Mouse (Mus musculus) kidney, adult 2 months (tissue): ENCODE measurements around the gene Kidins220.

Experiments used
- CTCF ChIP-seq: fragments of 200-500 bp; conservative IDR thresholded peaks from 2 replicates; pipeline ENCODE4 v1.5.1; 2011; ENCODE audit warnings: low read depth, mild to moderate bottlenecking, control low read depth, low read length, moderate library complexity, mixed read lengths; ENCODE audit not compliant: insufficient read depth, insufficient read length
- POLR2A ChIP-seq: fragments of 200-500 bp; IDR thresholded peaks from one replicate; pipeline ENCODE4 v1.6.1; 2011; ENCODE audit warnings: low read depth, low read length, control low read depth

GRCm38 (mm10) chr12:25094621-25095521, 120.1 kb downstream of the Kidins220 start:
- TF ChIP-seq CTCF = 0 out of 2 replicates have a peak, but pooled peaks have one; percentile 3
- no peak for TF ChIP-seq POLR2A
